Mouse (Mus musculus) thymus, adult 2 months (tissue): ENCODE measurements at regions not wholly inside any gene's neighbourhood (a gene's known extent, or its start where the extent isn't known, plus 50 kb on each side); places are given as distances from the start of the nearest gene placed in this dataset.
"Not testable (repeated sequence)": the region's sequence is repeated elsewhere in the genome, so short reads cannot be mapped to it uniquely, and the experiment has no call there.

Source experiments
- CTCF ChIP-seq: fragments of 200-500 bp; IDR thresholded peaks from 2 replicates; pipeline ENCODE4 v1.5.1; 2012; ENCODE audit warnings: mild to moderate bottlenecking, control low read depth, low read length, moderate library complexity, borderline replicate concordance; ENCODE audit not compliant: control insufficient read depth, poor library complexity, insufficient read depth; ENCODE audit errors: extremely low read depth
- POLR2A ChIP-seq: fragments of 200-500 bp; IDR thresholded peaks from 2 replicates; pipeline ENCODE4 v1.6.1; 2012; ENCODE audit warnings: mild to moderate bottlenecking, low read length, control low read depth, moderate library complexity; ENCODE audit not compliant: control insufficient read depth, poor library complexity, insufficient read depth; ENCODE audit errors: extremely low read depth

DNA sequence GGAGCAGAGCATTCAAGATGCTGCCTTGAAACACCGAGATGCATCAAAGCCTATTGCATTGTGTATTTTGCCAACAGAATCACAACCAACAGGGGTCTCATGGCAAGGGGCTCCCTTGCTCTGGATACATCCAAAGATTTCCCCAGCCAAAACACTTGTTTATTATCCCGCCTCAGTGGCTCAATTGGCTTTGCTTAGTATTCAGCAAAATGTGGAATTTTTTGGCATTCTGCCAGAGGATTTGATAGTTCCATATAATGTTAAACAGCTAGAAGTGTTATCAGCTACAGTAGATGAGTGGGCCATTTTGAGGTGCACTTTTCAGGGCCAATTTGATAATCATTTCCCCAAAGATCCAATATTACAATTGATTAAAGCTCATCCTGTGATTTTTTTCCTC lies 146.7 kb upstream of the Plxna2 start:
- not testable (repeated sequence) for TF ChIP-seq POLR2A, CTCF
